Mouse (Mus musculus): ENCODE results near the gene Fsip2. TPM values are rescaled to one million over a fixed set of nuclear protein-coding genes. Genes with fewer than 3 reads are reported as not detected.

Gene Fsip2
- not detected in 2 replicates for polyA plus RNA-seq (2014; fragmentation: Nextera tagmentation; extraction: Ambion mirVana)

DNA sequence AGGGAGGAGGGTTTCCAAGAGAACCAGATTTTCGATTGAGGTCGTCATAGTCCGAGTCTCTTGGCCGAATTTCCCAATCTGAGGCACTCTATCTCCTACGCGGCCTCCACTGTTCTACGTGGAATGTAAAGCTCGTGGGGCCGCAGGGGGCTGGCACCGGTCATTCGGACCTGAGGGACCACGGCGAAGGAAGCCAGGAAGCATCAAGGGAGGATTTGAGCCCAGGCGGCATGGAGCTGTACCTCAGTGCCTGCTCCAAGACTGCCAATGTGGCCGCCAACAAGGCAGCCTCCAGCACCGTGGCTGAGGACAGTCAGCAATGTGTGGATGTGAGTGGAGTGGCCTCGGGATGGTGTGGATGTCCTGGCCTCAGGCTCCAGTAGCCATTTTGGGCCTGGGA lies at the start of gene Fsip2:
TSS of gene Fsip2 (plus strand) at position 163 of the 400 bp plus-strand sequence.
- no peaks in the 10 kb centered on the region for H3K9me3 ChIP-seq (ENCODE audit: control insufficient read depth, low read length)
- no peak within 1 kb of the TSS for H3K4me2 ChIP-seq (ENCODE audit: low read length)
- DNase-seq (ENCODE audit: low spot score) (no peak), ATAC-seq (replicated peaks; ENCODE audit: low FRiP score, low TSS enrichment, low read depth) (no peak)
- H3K36me3 ChIP-seq (ENCODE audit: control insufficient read depth, insufficient read depth, low read length): no peaks in the 10 kb centered on the region
- H3K4me1 ChIP-seq (replicated peaks; ENCODE audit: control insufficient read depth, insufficient read depth, low read length): no peaks in the 10 kb centered on the region
- H3K4me3 ChIP-seq (ENCODE audit: low read depth, low read length): no peak within 1 kb of the TSS
- H3K27me3 ChIP-seq (replicated peaks; ENCODE audit: control insufficient read depth, insufficient read depth, low read length): no peaks in the 10 kb centered on the region
- 94% methylated on average over 17 of the region's 17 CpGs for WGBS
- H3K9ac ChIP-seq (ENCODE audit: low read length): no peak within 1 kb of the TSS
- H3K27ac ChIP-seq (ENCODE audit: low read depth): no peak within 1 kb of the TSS

GRCm38 (mm10) chr2:82963443-82963842 lies 20.0 kb downstream of the Fsip2 start:
- Histone ChIP-seq H3K9ac (ENCODE audit: low read length) (no peak overlapping the region), H3K4me3 (ENCODE audit: low read depth, low read length) (no peak overlapping the region), H3K27me3 (replicated peaks; ENCODE audit: control insufficient read depth, insufficient read depth, low read length) (no peaks in the 10 kb centered on the region), H3K9me3 (ENCODE audit: control insufficient read depth, low read length) (no peaks in the 10 kb centered on the region), H3K4me2 (ENCODE audit: low read length) (no peak overlapping the region), H3K36me3 (ENCODE audit: control insufficient read depth, insufficient read depth, low read length) (no peaks in the 10 kb centered on the region), H3K4me1 (replicated peaks; ENCODE audit: control insufficient read depth, insufficient read depth, low read length) (no peaks in the 10 kb centered on the region), H3K27ac (ENCODE audit: low read depth) (no peak overlapping the region)
- ATAC-seq (replicated peaks; ENCODE audit: low FRiP score, low TSS enrichment, low read depth) (no peak), DNase-seq (ENCODE audit: low spot score) (no peak)
- 95% methylated on average over 3 of the region's 3 CpGs for WGBS

- Histone ChIP-seq H3K9me3 (ENCODE audit: control insufficient read depth, low read length) (no peaks in the 10 kb centered on the region), H3K4me2 (ENCODE audit: low read length) (peak overlapping the region; percentile 18; the same call in 1 of the 2 replicates), H3K27me3 (replicated peaks; ENCODE audit: control insufficient read depth, insufficient read depth, low read length) (no peaks in the 10 kb centered on the region), H3K27ac (ENCODE audit: low read depth) (no peak overlapping the region), H3K4me3 (ENCODE audit: low read depth, low read length) (no peak overlapping the region), H3K4me1 (replicated peaks; ENCODE audit: control insufficient read depth, insufficient read depth, low read length) (no peaks in the 10 kb centered on the region), H3K36me3 (ENCODE audit: control insufficient read depth, insufficient read depth, low read length) (no peaks in the 10 kb centered on the region), H3K9ac (ENCODE audit: low read length) (no peak overlapping the region)
- ATAC-seq (replicated peaks; ENCODE audit: low FRiP score, low TSS enrichment, low read depth) (no peak), DNase-seq (ENCODE audit: low spot score) (no peak)
- 51% methylated on average over 7 of the region's 7 CpGs for WGBS
Measured at GRCm38 (mm10) chr2:83025853-83026252, 82.4 kb downstream of the Fsip2 start.

- Histone ChIP-seq H3K36me3 (ENCODE audit: control insufficient read depth, insufficient read depth, low read length) (no peaks in the 10 kb centered on the region), H3K4me1 (replicated peaks; ENCODE audit: control insufficient read depth, insufficient read depth, low read length) (no peaks in the 10 kb centered on the region), H3K27ac (ENCODE audit: low read depth) (no peak overlapping the region), H3K9ac (ENCODE audit: low read length) (no peak overlapping the region), H3K4me2 (ENCODE audit: low read length) (no peak overlapping the region), H3K27me3 (replicated peaks; ENCODE audit: control insufficient read depth, insufficient read depth, low read length) (no peaks in the 10 kb centered on the region), H3K9me3 (ENCODE audit: control insufficient read depth, low read length) (no peaks in the 10 kb centered on the region), H3K4me3 (ENCODE audit: low read depth, low read length) (no peak overlapping the region)
- ATAC-seq (replicated peaks; ENCODE audit: low FRiP score, low TSS enrichment, low read depth): no peak
- no peak for DNase-seq (ENCODE audit: low spot score)
- WGBS: 74% methylated on average over 5 of the region's 5 CpGs
Measured at GRCm38 (mm10) chr2:83052914-83053690, 109.7 kb downstream of the Fsip2 start.

All from intestine, embryonic 14.5 days (tissue).